Mouse (Mus musculus) megakaryocyte, adult 5-6 weeks (primary cell): ENCODE results near the gene Cck. TPM values are rescaled to one million over a fixed set of nuclear protein-coding genes. Genes with fewer than 3 reads are reported as not detected.

ENCODE experiments used
- ATAC-seq: 2 replicates; pipeline ENCODE4 v1.8.0; 2016; ENCODE audit warnings: mild to moderate bottlenecking, inconsistent platforms; ENCODE audit not compliant: poor library complexity, severe bottlenecking
- total RNA-seq, 2 experiments: library from RNA; stranded (forward) in 1 of 2; stranded (reverse) in 1 of 2; fragments of 153-499, 151-499 nt in 1 of 2; fragments of 221-1000, 200-1000 nt in 1 of 2; gene quantifications; 2 replicates each; pipeline versions ENCODE4 v1.2.3 to v1.2.4; 2015 to 2017

Gene Cck
- total RNA-seq (2015) = not detected in 2 replicates
- not detected in 2 replicates for total RNA-seq (2017)

- ATAC-seq = no peak
Observed at GRCm38 (mm10) chr9:121495529-121495928, at the start of gene Cck. TSS of gene Cck (minus strand) at chr9:121495694.

GRCm38 (mm10) chr9:121541530-121541929 is 46.0 kb upstream of the Cck start:
- no peak for ATAC-seq

- ATAC-seq = no peak
Observed at GRCm38 (mm10) chr9:121532626-121533025, 37.1 kb upstream of the Cck start.

- no peak for ATAC-seq
Observed at GRCm38 (mm10) chr9:121528605-121529357, 33.3 kb upstream of the Cck start.

GRCm38 (mm10) chr9:121526171-121526570 is 30.7 kb upstream of the Cck start:
- no peak for ATAC-seq

GRCm38 (mm10) chr9:121520047-121520446 is 24.6 kb upstream of the Cck start:
- ATAC-seq = no peak

- ATAC-seq = no peak
Observed at GRCm38 (mm10) chr9:121514462-121514861, 19.0 kb upstream of the Cck start.

GRCm38 (mm10) chr9:121511911-121512310 is 16.4 kb upstream of the Cck start:
- no peak for ATAC-seq

- no peak for ATAC-seq
Observed at GRCm38 (mm10) chr9:121506478-121507180, 11.1 kb upstream of the Cck start.

GRCm38 (mm10) chr9:121505346-121505745 is 9.9 kb upstream of the Cck start:
- no peak for ATAC-seq

GRCm38 (mm10) chr9:121496102-121496501 is 608 bp upstream of the Cck start:
- no peak for ATAC-seq

GRCm38 (mm10) chr9:121494006-121494767 is 1.3 kb downstream of the Cck start:
- ATAC-seq = no peak

- ATAC-seq = no peak
Observed at GRCm38 (mm10) chr9:121491592-121492240, 3.8 kb downstream of the Cck start.

- no peak for ATAC-seq
Observed at GRCm38 (mm10) chr9:121487216-121487615, 8.3 kb downstream of the Cck start.

- peak; percentile 64 for ATAC-seq
Observed at GRCm38 (mm10) chr9:121479453-121479852, 16.0 kb downstream of the Cck start.

GRCm38 (mm10) chr9:121477305-121477911 is 18.1 kb downstream of the Cck start:
- peak; percentile 48; the same call in 1 of the 2 replicates for ATAC-seq

- peak; percentile 57 for ATAC-seq
Observed at GRCm38 (mm10) chr9:121475488-121476452, 19.7 kb downstream of the Cck start.

GRCm38 (mm10) chr9:121474771-121475170 is 20.7 kb downstream of the Cck start:
- ATAC-seq = no peak

- no peak for ATAC-seq
Observed at GRCm38 (mm10) chr9:121469711-121470110, 25.8 kb downstream of the Cck start.
